Mouse (Mus musculus) midbrain, embryonic 10.5 days (tissue): ENCODE measurements around the gene Snrnp27. TPM values are rescaled to one million over a fixed set of nuclear protein-coding genes. Genes with fewer than 3 reads are reported as not detected.

Source experiments
- DNase-seq: peaks from one replicate; pipeline ENCODE4 v3.0.0-alpha.2; 2017; ENCODE audit warnings: low spot score
- H3K27ac ChIP-seq: fragments of 300-500 bp; sonication (generic); replicated peaks from 2 replicates; pipeline ENCODE4 v1.5.1; 2016; ENCODE audit warnings: mild to moderate bottlenecking
- H3K27me3 ChIP-seq: fragments of 300-500 bp; sonication (generic); 2 replicates; pipeline ENCODE4 v1.6.1; 2016; ENCODE audit warnings: low read depth, mild to moderate bottlenecking; ENCODE audit not compliant: poor library complexity, severe bottlenecking
- H3K36me3 ChIP-seq: fragments of 300-500 bp; sonication (generic); 2 replicates; pipeline ENCODE4 v1.6.1; 2016; ENCODE audit warnings: mild to moderate bottlenecking, moderate library complexity
- H3K4me1 ChIP-seq: fragments of 300-500 bp; sonication (generic); 2 replicates; pipeline ENCODE4 v1.6.1; 2016
- H3K4me3 ChIP-seq: fragments of 300-500 bp; sonication (generic); 2 replicates; pipeline ENCODE4 v1.5.1; 2016; ENCODE audit warnings: mild to moderate bottlenecking, moderate library complexity
- H3K9me3 ChIP-seq: fragments of 300-500 bp; sonication (generic); replicated peaks from 2 replicates; pipeline ENCODE4 v1.6.1; 2016; ENCODE audit warnings: mild to moderate bottlenecking
- WGBS: fragments of 180-500 bp; shearing (Covaris S2); methylation state at CpG from one replicate; pipeline ENCODE4 v1.1.7; 2016; 5-methylcytosine and 5-hydroxymethylcytosine counted together
- polyA plus RNA-seq: library from polyadenylated mRNA; unstranded; fragments of >200 nt; fragmentation: Nextera tagmentation; extraction: Ambion mirVana; gene quantifications from 2 replicates; pipeline ENCODE4 v1.2.1, GENCODE M21; 2016

Gene Snrnp27
- polyA plus RNA-seq, 1 experiment from 2014 or later, result 128 TPM

DNA sequence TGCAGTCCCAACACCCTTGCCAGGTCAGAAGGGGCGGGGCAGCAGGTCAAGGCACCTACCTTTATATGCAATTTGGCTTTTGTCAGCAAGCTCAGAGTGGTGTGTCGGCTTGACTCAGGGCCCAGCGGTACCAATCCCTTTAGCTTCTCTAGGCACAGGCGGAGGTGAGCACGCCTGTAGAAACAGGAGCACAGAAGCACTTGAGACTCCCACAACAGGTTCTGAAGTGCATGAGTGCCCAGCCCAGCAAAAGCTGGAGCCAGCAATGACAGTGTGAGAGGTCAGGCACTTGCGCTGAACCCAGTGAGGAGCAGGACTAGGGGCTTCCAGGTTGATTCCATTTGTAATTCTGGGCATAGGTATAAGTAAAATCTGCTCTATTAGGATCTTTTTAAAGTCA lies 31.3 kb downstream of the Snrnp27 start:
- peaks cover 55% of the 10 kb centered on the region for H3K36me3 ChIP-seq
- H3K4me1 ChIP-seq, result no peaks in the 10 kb centered on the region
- 88% methylated on average over 6 of the region's 6 CpGs for WGBS
- no peak overlapping the region for H3K4me3 ChIP-seq
- H3K9me3 ChIP-seq, result no peaks in the 10 kb centered on the region
- no peak for DNase-seq
- no peak overlapping the region for H3K27ac ChIP-seq
- no peaks in the 10 kb centered on the region for H3K27me3 ChIP-seq

DNA sequence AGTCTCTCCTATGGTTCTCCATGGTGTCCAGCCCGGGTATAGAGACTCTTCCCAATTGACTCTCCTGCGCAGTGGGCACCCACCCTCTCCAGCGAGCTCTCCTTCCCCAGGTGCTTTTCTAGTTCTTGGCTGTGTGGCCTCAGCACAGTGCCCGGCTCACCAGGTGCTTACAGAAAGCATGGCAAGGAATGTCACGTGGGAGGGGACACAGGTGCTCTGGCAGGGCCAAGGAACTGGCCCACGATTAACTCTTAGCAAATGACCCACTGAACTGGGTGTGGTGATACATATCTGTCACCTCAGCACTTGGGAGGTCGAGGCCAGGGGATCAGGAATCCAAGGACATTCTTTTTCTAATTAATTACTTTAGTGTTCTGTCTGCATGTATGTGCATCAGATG lies 38.2 kb downstream of the Snrnp27 start:
- 80% methylated on average over 7 of the region's 7 CpGs for WGBS
- Histone ChIP-seq H3K36me3 (peaks cover 32% of the 10 kb centered on the region), H3K4me3 (no peak overlapping the region), H3K4me1 (no peaks in the 10 kb centered on the region), H3K27ac (no peak overlapping the region), H3K9me3 (no peaks in the 10 kb centered on the region), H3K27me3 (no peaks in the 10 kb centered on the region)
- no peak for DNase-seq

DNA sequence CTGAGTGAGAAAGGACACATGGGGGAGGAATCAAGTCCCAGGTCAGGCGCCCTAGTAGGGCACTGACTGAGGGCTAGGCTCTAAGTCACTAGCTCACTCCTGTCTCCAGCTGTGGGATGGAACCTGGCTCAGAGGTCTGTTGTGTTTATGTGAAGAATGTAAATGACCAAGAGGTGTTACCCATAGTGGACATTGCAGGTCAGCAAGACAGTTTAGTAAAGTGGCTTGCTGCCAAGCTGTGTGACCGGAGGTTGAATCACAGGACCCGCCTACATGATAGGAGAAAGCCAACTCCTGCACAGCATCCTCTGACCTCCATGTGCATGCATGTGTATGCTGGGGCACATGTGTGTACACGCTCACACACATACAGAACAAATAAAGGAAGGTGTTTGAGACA lies 38.8 kb downstream of the Snrnp27 start:
- 80% methylated on average over 4 of the region's 4 CpGs for WGBS
- no peaks in the 10 kb centered on the region for H3K27me3 ChIP-seq
- H3K36me3 ChIP-seq, result peaks cover 26% of the 10 kb centered on the region
- H3K9me3 ChIP-seq, result no peaks in the 10 kb centered on the region
- no peak overlapping the region for H3K4me3 ChIP-seq
- H3K4me1 ChIP-seq, result no peaks in the 10 kb centered on the region
- H3K27ac ChIP-seq, result no peak overlapping the region
- DNase-seq, result no peak

DNA sequence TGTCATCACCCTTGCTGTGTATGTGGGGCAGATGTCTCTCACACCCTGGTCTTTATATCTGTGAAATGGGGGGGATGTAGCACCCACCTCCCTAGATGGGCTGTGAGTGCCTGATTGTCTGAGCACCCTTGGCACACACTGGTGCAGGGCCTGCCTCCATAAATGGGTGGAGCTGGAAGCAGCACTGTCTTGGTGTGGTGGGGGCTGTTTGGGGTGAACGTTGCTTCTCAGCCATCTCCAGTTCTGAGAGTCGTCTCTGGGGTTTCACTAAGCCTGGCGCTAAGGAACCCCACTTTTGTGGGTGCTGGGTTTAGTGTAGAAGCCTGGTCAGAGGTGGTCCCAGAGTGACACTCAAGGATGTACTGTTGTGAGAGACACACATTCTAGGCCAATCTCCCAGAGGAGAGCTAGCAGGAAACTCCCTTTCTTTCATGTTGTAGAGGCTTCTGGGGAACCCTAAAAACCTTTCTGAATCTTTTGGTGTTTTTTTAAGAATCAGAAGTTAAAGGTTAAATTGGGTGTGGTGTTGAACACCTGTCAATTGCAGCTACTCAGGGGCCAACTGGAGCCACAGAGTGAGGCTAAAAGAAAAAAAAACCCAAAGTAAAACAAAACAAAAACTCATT lies 39.4 kb downstream of the Snrnp27 start:
- H3K36me3 ChIP-seq, result peaks cover 19% of the 10 kb centered on the region
- no peaks in the 10 kb centered on the region for H3K27me3 ChIP-seq
- H3K4me3 ChIP-seq, result no peak overlapping the region
- no peak overlapping the region for H3K27ac ChIP-seq
- no peak for DNase-seq
- no peaks in the 10 kb centered on the region for H3K4me1 ChIP-seq
- 87% methylated on average over 3 of the region's 3 CpGs for WGBS
- no peaks in the 10 kb centered on the region for H3K9me3 ChIP-seq

DNA sequence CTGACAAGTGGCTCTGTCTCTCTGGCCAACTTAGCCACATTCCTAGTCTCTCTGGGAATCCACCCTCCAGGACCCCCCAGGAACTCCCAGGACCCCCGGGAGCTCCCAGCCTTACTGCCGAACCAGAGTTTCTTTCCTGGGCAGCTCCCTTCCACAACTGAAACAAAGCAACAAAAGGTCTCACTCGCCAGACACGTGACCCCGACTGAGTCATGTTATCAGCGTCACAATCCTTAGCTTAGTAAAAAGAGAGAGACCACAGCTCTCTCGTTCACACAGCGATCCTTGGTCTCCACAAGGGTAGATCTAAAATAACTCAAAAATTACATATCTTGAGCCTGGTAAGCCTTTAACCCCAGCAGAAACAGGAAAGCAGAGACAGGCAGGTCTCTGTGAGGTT lies 42.6 kb downstream of the Snrnp27 start:
- H3K27me3 ChIP-seq, result no peaks in the 10 kb centered on the region
- no peak for DNase-seq
- H3K36me3 ChIP-seq, result no peaks in the 10 kb centered on the region
- no peaks in the 10 kb centered on the region for H3K4me1 ChIP-seq
- 67% methylated on average over 8 of the region's 8 CpGs for WGBS
- no peak overlapping the region for H3K27ac ChIP-seq
- no peaks in the 10 kb centered on the region for H3K9me3 ChIP-seq
- no peak overlapping the region for H3K4me3 ChIP-seq

DNA sequence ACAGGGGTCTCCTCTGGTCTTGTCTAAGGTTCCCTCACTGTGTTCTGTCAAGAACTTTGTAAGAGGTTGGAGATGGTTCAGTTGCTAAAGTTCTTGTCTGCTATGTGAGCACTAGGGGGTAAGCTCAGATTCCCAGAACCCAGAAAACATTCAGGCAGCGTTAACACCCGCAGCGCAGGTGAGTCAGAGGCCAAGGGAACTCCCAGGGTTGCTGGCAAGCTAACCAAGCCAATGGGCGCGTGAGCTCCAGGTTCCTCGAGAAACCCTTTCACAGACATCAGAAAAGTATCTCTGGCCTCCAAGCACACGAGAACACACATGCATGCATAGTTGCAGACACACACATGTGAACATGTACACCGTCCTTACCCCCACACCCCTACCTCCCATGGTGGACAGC lies 43.5 kb downstream of the Snrnp27 start:
- no peak overlapping the region for H3K27ac ChIP-seq
- H3K4me3 ChIP-seq, result no peak overlapping the region
- H3K27me3 ChIP-seq, result no peaks in the 10 kb centered on the region
- DNase-seq, result no peak
- 88% methylated on average over 8 of the region's 8 CpGs for WGBS
- H3K4me1 ChIP-seq, result no peaks in the 10 kb centered on the region
- no peaks in the 10 kb centered on the region for H3K9me3 ChIP-seq
- H3K36me3 ChIP-seq, result no peaks in the 10 kb centered on the region

DNA sequence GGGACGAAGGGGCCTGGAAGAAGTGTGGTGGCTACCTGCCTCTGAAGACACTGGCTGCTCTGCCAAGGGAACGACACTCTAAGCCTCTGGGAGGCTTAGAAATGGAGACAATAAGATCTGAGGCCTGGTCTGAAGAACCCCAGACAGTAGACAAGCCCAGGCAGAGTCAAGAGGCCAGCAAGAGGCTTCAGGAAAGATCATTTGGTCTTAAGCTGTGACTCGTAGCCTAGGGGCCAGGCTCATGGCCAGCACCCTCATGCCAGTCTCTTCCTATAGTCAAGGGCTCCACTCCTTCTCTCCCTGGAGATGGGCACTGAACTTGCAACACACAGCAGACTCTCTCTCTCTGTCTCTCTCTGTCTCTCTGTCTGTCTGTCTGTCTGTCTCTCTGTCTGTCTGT lies 44.2 kb downstream of the Snrnp27 start:
- Histone ChIP-seq H3K36me3 (no peaks in the 10 kb centered on the region), H3K9me3 (no peaks in the 10 kb centered on the region), H3K27ac (no peak overlapping the region), H3K27me3 (no peaks in the 10 kb centered on the region), H3K4me1 (no peaks in the 10 kb centered on the region), H3K4me3 (no peak overlapping the region)
- no peak for DNase-seq
- 72% methylated on average over 3 of the region's 3 CpGs for WGBS

DNA sequence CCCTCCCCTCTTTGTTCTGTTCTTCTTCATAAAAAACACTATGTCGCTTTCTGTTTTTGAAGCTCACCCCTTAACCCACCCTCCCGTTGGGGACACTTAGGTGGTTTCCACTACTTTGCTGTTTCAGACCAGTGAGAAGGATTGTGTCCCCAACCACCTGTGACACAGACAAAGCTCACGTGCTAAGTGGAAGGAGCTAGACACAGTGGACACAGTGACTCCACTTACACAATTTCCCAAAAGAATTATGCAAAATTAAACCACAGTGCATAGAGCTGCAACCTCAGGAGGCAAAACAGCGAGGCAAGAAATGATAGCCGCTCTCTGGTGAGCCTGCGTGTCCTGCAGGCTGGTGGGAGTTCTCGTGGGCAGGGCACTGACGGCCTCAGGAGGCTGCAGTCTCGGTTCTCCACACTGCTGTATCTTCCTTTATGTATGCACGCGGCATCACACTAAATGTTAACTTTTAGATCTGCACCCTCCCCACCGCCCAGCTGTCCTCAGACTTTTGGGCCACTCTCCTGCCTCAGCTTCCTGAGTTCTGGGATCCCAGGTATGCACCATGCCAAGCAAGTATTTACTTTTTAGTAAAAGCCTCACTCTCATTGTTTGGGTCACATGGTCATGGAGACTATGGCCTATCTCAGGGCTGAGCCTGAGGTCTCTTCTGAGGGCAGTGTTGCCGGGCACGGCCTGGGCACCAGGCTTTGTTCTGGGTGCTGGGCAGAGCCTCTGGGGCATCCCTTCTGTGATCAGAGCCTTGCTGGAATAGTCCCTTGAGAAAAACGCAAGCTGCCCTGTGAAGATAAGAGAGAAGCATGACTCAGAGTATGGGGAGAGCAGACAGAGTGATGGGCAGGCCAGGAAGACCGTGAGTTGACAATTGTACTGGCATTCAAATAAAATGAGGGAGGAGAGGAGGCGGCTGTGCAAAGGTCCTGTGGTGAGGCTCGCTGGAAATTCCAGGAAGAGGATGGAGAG lies 44.9 kb downstream of the Snrnp27 start:
- Histone ChIP-seq H3K36me3 (no peaks in the 10 kb centered on the region), H3K4me1 (no peaks in the 10 kb centered on the region), H3K27me3 (no peaks in the 10 kb centered on the region), H3K4me3 (no peak overlapping the region), H3K9me3 (no peaks in the 10 kb centered on the region), H3K27ac (no peak overlapping the region)
- no peak for DNase-seq
- WGBS, result 82% methylated on average over 18 of the region's 18 CpGs

DNA sequence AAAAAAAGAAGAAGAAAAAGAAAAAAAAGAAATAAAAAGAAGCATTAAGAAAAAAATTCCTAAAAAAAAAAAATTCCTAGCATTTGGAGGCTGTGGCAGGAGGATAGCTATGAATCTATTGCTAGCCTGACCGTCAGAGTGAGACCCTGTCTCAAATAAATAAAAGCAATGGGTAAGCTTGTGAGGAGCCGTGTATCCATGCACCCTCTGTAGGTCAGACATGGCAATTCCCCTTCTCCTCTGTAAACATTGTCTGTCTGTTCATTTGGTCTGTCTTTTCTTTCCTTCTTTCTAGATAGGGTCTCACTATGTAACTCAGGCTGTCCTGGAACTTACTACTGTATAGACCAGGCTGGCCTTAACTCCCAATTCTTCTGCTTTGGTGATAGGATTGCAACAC lies 45.9 kb downstream of the Snrnp27 start:
- no peak for DNase-seq

DNA sequence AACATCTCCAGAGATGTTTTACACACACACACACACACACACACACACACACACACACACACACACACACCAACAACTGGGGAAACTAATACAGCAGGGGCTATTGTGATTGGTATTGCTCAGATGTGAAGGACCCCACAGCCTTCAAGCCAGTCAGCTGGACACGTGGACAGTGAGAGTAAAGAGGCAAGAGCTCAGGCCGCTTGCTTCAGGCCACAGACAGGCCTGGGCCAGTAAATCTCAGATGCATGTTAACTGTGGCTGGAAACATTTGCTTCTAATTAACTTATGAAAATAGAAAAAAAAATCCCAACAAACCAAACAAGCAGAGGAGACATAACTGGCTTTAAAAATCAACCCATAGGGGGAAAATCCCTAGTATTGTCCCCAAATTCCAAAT lies 46.5 kb downstream of the Snrnp27 start:
- Histone ChIP-seq H3K27me3 (no peaks in the 10 kb centered on the region), H3K36me3 (no peaks in the 10 kb centered on the region), H3K4me1 (no peaks in the 10 kb centered on the region), H3K4me3 (no peak overlapping the region), H3K9me3 (no peaks in the 10 kb centered on the region), H3K27ac (no peak overlapping the region)
- DNase-seq, result no peak
- 78% methylated on average over 2 of the region's 2 CpGs for WGBS

More for the DNA sequence above, 45.9 kb downstream of the Snrnp27 start:
- no peaks in the 10 kb centered on the region for H3K4me1 ChIP-seq
- H3K36me3 ChIP-seq, result no peaks in the 10 kb centered on the region
- no peaks in the 10 kb centered on the region for H3K9me3 ChIP-seq
- no peak overlapping the region for H3K4me3 ChIP-seq
- no peak overlapping the region for H3K27ac ChIP-seq
- WGBS, result 35% methylated on average over 2 of the region's 2 CpGs
- H3K27me3 ChIP-seq, result no peaks in the 10 kb centered on the region

DNA sequence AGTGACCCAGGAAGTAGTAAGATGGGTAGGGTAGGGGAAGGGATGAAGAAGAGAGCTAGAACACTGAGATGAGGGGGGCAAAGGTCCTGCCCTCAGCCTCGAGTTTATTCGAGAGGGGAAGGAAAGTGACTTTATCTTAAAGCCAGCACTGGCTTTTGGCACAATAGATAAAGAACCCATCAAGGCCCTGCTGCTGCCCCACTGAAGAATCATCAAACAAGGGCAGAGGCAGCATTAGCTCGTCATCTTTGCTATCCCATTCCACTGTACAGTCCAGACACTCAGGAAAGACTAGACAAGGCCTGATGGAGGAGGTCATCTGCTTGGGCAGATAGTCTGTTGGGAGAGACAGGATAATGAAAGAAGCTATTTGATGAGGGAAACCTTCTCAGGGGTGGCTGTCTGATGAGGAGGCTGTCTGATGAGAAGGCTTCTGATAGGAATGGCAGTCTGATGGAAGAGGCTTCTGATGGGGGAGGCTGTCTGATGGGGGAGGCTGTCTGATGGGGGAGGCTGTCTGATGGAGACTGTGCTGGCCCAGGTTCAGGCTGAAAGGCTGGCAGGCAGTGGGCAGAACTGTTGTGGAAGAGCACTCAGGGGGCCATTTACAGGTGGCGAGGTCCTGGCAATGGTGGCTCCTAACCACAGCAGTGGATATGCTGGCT lies 47.0 kb downstream of the Snrnp27 start:
- H3K4me1 ChIP-seq, result no peaks in the 10 kb centered on the region
- WGBS, result 77% methylated on average over 4 of the region's 4 CpGs
- no peak overlapping the region for H3K27ac ChIP-seq
- DNase-seq, result no peak
- H3K4me3 ChIP-seq, result no peak overlapping the region
- H3K9me3 ChIP-seq, result no peaks in the 10 kb centered on the region
- no peaks in the 10 kb centered on the region for H3K36me3 ChIP-seq
- no peaks in the 10 kb centered on the region for H3K27me3 ChIP-seq

DNA sequence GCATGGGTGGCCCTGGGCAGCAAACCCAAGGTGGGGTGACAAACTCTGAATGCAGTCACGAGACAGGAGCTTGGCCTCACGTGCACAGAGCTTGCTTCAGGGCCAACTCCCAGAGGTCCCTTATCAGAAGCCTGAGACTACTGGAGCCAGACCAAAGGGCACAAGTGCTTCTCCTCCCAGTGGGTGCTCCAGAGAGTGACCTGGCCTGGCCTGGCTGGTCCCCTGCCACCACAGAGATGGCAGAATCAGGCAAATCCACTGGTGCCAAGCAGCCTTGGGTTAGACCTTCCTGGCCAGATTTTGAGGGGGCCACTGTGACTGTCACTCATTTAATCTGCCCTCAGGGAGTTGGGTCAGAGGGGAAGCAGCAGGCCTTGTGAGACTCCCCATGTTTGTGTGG lies 47.8 kb downstream of the Snrnp27 start:
- no peak overlapping the region for H3K4me3 ChIP-seq
- H3K4me1 ChIP-seq, result no peaks in the 10 kb centered on the region
- H3K27ac ChIP-seq, result no peak overlapping the region
- no peak for DNase-seq
- 85% methylated on average over 2 of the region's 2 CpGs for WGBS
- H3K9me3 ChIP-seq, result no peaks in the 10 kb centered on the region
- no peaks in the 10 kb centered on the region for H3K27me3 ChIP-seq
- H3K36me3 ChIP-seq, result no peaks in the 10 kb centered on the region

DNA sequence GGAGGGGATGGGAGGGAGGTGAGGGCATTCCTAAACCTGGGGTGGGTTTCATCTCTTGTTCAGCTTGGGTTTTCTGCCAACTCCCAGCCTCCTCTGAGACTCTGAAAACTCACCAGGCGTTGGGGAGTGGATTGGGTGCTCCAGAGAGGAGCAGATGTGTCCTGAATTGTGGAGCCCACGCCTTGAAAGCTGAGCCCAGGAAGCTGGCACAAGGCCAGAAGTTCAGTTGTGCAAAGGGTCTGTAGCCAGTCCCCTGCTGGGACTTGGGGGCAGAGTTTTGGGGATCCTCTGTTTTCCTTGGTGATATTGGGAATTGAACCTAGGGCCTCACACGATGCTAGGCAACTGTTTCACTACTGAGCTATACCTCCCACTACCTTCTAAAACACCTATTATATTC lies 54.2 kb downstream of the Snrnp27 start:
- H3K27ac ChIP-seq, result no peak overlapping the region
- H3K4me3 ChIP-seq, result no peak overlapping the region
- H3K9me3 ChIP-seq, result no peaks in the 10 kb centered on the region
- no peak for DNase-seq
- H3K27me3 ChIP-seq, result no peaks in the 10 kb centered on the region
- no peaks in the 10 kb centered on the region for H3K36me3 ChIP-seq
- peaks cover 4% of the 10 kb centered on the region; the same call in 1 of the 2 replicates for H3K4me1 ChIP-seq
- 88% methylated on average over 3 of the region's 3 CpGs for WGBS
